Mouse (Mus musculus) ovary, postnatal 36 days (tissue): Measurements from ENCODE around the gene Mrc2.

Source experiments
- DNase-seq: peaks from one replicate; pipeline ENCODE4 v3.0.0; 2022; ENCODE audit warnings: low spot score, mixed read lengths

Mrc2 gene

GRCm38 (mm10) chr11:105390290-105390689 lies 97.8 kb downstream of the Mrc2 start:
- no peak for DNase-seq
